ENCODE assay signal across 1 mouse cellular context in genomic region chr8:70775851-70776495, GRCm38 (mm10).
TF ChIP-seq lines count a peak whose summit lies in the region.

No protein-coding gene starts in this region.

TF ChIP-seq in CH12.LX, 34 proteins besides CTCF, POLR2A, EP300 and RAD21:
- no peak for TF ChIP-seq IRF4 (IDR thresholded peaks at IDR 0.05; ENCODE audit: low read depth, low read length)
- TF ChIP-seq MAFK (IDR thresholded peaks at IDR 0.05; ENCODE audit: insufficient replicate concordance, low read length), result no peak
- TF ChIP-seq E2F4 (IDR thresholded peaks at IDR 0.05; ENCODE audit: insufficient replicate concordance, low read depth, low read length), result no peak
- no peak for TF ChIP-seq NRF1 (IDR thresholded peaks at IDR 0.05; ENCODE audit: low read depth, low read length)
- TF ChIP-seq CHD2 (IDR thresholded peaks at IDR 0.05; ENCODE audit: low read length), result no peak
- TF ChIP-seq HCFC1 (IDR thresholded peaks at IDR 0.05; ENCODE audit: low read depth, low read length), result no peak
- TF ChIP-seq JUND (conservative IDR thresholded peaks at IDR 0.05; ENCODE audit: low read depth, low read length), result no peak
- TF ChIP-seq MEF2A (IDR thresholded peaks at IDR 0.05; ENCODE audit: borderline replicate concordance, low read depth, low read length), result no peak
- TF ChIP-seq JUN (IDR thresholded peaks at IDR 0.05; ENCODE audit: insufficient read depth, low read depth, low read length), result no peak
- TF ChIP-seq TBP (conservative IDR thresholded peaks at IDR 0.05; ENCODE audit: low read depth, low read length), result no peak
- TF ChIP-seq NELFE (IDR thresholded peaks at IDR 0.05; ENCODE audit: low read depth, low read length), result no peak
- no peak for TF ChIP-seq USF1 (IDR thresholded peaks at IDR 0.05; ENCODE audit: low read depth, low read length)
- TF ChIP-seq BHLHE40 (IDR thresholded peaks at IDR 0.05; ENCODE audit: low read depth, low read length), result peak; percentile 77
- no peak for TF ChIP-seq ZKSCAN1 (IDR thresholded peaks at IDR 0.05; ENCODE audit: borderline replicate concordance, low read depth, low read length)
- TF ChIP-seq RCOR1 (conservative IDR thresholded peaks at IDR 0.05; ENCODE audit: low read depth, low read length), result 0 out of 2 replicates have a peak, but pooled peaks have one; percentile 14
- no peak for TF ChIP-seq UBTF (IDR thresholded peaks at IDR 0.05; ENCODE audit: low read depth, low read length)
- no peak for TF ChIP-seq ZMIZ1 (IDR thresholded peaks at IDR 0.05; ENCODE audit: low read depth, low read length)
- TF ChIP-seq USF2 (conservative IDR thresholded peaks at IDR 0.05; ENCODE audit: low read depth, low read length), result no peak
- no peak for TF ChIP-seq ELF1 (IDR thresholded peaks at IDR 0.05; ENCODE audit: low read depth, low read length)
- TF ChIP-seq KAT2A (IDR thresholded peaks at IDR 0.05; ENCODE audit: insufficient replicate concordance, low read length), result no peak
- peak; percentile 29; the same call in 1 of the 2 replicates for TF ChIP-seq SIN3A (IDR thresholded peaks at IDR 0.05; ENCODE audit: low read length)
- no peak for TF ChIP-seq GABPA (IDR thresholded peaks at IDR 0.05; ENCODE audit: insufficient replicate concordance, low read depth, low read length)
- TF ChIP-seq SMC3 (IDR thresholded peaks at IDR 0.05; ENCODE audit: low read depth, low read length), result no peak
- TF ChIP-seq CHD1 (IDR thresholded peaks at IDR 0.05; ENCODE audit: low read depth, low read length), result 0 out of 2 replicates have a peak, but pooled peaks have one; percentile 33
- no peak for TF ChIP-seq ZC3H11A (IDR thresholded peaks at IDR 0.05; ENCODE audit: low read depth, low read length)
- TF ChIP-seq MYC (IDR thresholded peaks at IDR 0.05; ENCODE audit: low read depth, low read length), result no peak
- TF ChIP-seq ZNF384 (IDR thresholded peaks at IDR 0.05; ENCODE audit: low read depth, low read length), result no peak
- TF ChIP-seq POLR2AphosphoS2 (IDR thresholded peaks at IDR 0.05; ENCODE audit: low read depth, low read length), result no peak
- TF ChIP-seq ETS1 (conservative IDR thresholded peaks at IDR 0.05; ENCODE audit: low read depth, low read length), result no peak
- no peak for TF ChIP-seq MAX (IDR thresholded peaks at IDR 0.05; ENCODE audit: low read length)
- TF ChIP-seq MAZ (IDR thresholded peaks at IDR 0.05; ENCODE audit: low read depth, low read length), result no peak
- no peak for TF ChIP-seq PAX5 (IDR thresholded peaks at IDR 0.05; ENCODE audit: low read length)
- TF ChIP-seq TCF12 (IDR thresholded peaks at IDR 0.05; ENCODE audit: low read depth, low read length), result no peak
- TF ChIP-seq MXI1 (IDR thresholded peaks at IDR 0.05; ENCODE audit: low read depth, low read length), result no peak
